Mouse (Mus musculus): Measurements from ENCODE around the gene Fam234b. TPM values are rescaled to one million over a fixed set of nuclear protein-coding genes. Genes with fewer than 3 reads are reported as not detected.

Gene Fam234b
- total RNA-seq, 2 experiments from 2014 or later = 51.1 to 66.3 TPM

DNA sequence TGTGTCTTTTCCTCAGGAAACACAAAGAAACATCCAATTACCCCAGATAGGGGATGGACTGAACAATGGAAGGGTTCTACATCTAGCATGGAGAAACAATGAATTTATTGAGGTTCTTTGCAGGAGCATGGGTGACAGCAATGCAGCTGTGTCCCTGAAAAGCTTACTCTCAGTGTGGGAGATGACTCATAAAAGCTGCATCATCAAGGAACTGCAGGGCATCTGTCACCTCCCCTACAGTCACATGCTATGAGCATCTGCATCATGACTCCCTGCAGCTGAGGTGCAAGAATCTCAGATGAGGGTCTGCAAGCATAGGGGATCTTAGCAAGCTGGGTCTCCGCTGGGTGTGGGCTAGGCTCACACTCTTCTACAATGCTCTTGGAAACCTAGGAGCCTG, 22.8 kb upstream of the Fam234b start:
- no peak for ATAC-seq (replicated peaks; ENCODE audit: low FRiP score, low TSS enrichment, poor library complexity, severe bottlenecking)

DNA sequence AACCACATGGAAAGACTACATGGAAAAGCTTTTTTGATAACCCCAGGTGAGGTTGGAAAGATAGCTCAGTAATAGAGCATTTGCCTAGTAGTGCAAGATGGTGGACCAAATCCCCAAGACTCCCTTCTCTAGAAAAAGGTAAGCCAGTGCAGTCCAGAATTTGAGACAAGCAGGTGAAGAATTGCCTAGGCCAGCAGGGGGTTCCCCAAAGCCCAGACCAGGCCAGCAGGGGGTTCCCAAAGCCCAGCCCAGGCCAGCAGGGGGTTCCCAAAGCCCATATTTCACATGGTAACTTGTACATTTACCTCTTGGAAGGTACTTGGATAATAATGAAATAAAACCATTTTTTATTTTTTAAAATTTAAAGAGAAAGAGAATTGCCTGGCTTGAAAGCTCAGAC, 20.5 kb upstream of the Fam234b start:
- ATAC-seq (replicated peaks; ENCODE audit: low FRiP score, low TSS enrichment, poor library complexity, severe bottlenecking) = no peak

DNA sequence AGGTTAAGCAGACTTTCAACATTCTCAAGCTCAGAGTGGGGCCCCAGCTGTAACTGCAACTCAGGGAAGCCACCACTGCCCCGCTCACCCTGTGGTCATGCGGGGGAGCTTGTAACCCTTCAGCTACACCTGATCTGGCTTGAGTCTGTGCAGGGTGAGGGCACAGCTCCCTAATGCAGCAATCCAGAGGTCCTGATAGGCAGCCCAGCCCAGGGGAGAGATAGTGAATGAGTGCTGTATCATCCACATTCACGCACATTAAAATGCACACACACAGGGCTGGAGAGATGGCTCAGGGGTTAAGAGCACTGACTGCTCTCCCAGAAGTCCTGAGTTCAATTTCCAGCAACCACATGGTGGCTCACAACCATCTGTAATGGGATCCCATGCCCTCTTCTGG, 19.2 kb upstream of the Fam234b start:
- peak; percentile 46; the same call in 1 of the 2 replicates for ATAC-seq (replicated peaks; ENCODE audit: low FRiP score, low TSS enrichment, poor library complexity, severe bottlenecking)

DNA sequence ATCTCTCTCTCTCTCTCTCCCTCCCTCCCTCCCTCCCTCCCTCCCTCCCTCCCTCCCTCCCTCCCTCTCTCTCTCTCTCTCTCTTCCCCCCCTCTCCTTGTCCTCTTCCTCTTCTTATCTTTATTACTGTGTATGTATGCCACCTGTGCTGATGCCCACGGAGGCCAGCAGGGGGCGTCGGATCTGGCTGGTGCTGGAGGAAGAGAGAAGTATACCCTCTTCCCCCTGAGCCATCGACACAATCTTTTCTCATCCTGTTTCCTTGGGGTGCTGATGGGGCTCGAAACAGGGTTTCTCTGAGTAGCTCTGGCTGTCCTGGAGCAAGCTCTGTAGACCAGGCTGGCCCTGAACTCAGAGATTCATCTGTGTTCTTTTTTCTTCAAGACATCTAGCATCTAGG, 14.9 kb upstream of the Fam234b start:
- peak; percentile 55 for ATAC-seq (replicated peaks; ENCODE audit: low FRiP score, low TSS enrichment, poor library complexity, severe bottlenecking)

DNA sequence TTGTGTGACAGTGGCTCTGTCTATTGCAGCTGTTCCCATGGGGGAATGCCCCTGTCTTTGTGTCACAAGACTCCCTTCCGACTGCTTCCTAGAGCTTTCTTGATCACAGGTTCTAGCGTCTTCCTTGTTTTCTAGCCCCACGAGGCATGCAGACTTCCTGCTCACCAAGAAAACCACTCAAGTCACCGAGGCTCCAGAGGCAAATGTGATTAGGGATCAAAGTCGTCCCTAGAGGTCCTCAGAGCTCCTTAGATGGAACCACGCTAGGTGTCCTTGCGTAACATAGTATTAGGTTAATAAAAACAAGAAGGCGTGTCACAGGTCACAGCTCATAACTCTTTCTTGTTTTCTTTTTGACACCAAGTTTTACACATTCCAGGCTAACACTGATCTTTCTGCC, 13.8 kb upstream of the Fam234b start:
- peak; percentile 83 for ATAC-seq (replicated peaks; ENCODE audit: low FRiP score, low TSS enrichment, poor library complexity, severe bottlenecking)

DNA sequence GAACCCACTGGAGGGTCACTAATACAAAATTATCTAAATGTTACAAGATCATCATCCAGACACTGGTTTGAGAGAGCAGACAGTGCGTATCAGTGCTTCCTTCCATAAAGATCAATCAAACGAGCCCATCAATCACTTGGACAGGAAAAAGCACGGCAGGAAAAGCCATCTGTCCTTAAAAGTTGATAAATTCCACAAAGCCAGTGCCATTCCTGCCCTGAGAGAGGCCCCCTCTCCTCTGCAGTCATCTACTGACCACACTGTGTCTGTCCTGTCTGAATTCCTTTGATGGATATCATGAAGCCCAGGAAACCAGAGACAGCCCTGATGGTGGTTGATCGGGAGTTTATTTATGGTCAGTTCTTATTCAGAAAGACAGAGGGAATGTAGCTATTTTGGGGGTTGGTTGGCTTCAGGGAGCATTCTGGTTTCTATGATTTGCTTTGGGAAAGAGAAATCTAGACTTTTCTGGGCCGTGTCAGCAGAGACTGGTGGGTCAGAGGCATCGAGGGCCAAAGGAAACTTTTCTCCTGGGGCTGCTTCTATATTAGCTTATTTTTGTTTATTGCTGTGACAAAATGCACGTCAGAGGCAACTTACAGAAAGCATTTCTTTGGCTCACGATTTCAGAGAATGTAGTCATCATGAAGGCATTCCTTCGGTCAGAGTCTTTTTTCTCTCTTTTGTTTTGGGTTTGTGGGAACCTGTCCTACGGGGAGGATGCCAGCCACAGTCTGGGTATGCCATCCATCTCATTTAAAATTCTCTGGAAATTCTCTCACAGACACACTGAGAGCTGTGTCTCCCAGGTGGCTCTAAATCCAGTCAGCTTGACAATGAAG, 10.5 kb upstream of the Fam234b start:
- no peak for ATAC-seq (replicated peaks; ENCODE audit: low FRiP score, low TSS enrichment, poor library complexity, severe bottlenecking)

DNA sequence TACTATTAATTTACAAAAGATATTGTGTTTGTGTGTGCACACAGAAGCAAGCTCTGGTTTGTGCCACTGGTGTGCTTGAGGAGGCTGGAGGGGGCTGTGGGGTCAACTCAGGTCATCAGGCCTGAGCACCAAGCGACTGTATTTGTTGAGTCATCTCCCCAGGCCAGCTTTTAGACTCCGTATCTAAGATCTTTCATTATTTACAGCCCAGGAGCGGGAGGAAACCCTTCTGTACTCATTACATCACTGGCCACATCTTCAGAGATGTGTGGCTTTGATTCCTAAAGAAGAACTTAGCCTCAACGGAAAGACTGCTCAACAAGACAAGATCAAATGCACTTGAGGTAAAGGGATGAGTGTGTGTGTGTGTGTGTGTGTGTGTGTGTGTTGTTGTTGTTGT, 9.1 kb upstream of the Fam234b start:
- 0 out of 2 replicates have a peak, but pooled peaks have one; percentile 38 for ATAC-seq (replicated peaks; ENCODE audit: low FRiP score, low TSS enrichment, poor library complexity, severe bottlenecking)

DNA sequence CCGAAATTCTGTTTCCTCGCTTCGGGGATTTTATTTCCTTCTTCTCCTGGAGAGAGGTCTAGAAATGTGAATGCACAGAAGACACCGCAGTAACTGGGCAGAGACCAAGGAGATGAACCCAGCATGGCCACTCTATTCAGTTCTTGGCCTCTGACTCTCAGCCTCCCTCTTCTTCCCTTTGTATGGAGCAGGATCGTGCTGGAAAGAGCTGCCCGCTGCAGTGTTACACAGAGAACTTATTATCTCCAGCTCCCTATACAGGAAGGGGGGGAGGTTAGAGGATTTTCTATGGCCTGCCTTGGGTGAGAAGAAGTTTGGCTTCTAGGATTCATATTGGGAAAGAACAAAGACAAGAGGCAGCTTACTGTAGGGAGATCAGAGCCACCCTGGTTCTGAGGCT, 7.7 kb upstream of the Fam234b start:
- peak; percentile 11; the same call in 1 of the 2 replicates for ATAC-seq (replicated peaks; ENCODE audit: low FRiP score, low TSS enrichment, poor library complexity, severe bottlenecking)

DNA sequence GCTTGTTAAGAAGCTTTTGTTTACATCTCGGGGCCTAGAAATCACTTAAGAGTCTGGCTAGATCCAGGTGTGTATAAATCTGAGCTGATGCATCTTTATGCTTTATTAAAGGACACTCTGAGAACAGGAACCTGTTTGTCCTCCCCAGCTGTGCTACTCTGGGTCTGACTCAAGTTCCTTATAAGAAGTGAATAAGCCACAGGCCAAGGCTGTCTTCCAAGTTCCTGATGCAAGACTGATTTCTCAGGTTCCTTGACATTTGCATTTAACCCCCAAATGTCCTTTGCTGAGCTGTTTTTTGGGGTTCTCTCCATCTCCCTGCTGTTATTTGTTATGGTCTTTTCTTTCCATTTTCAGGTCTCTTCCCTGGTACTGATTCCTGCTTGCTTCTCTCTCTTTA, 5.9 kb upstream of the Fam234b start:
- ATAC-seq (replicated peaks; ENCODE audit: low FRiP score, low TSS enrichment, poor library complexity, severe bottlenecking) = no peak

DNA sequence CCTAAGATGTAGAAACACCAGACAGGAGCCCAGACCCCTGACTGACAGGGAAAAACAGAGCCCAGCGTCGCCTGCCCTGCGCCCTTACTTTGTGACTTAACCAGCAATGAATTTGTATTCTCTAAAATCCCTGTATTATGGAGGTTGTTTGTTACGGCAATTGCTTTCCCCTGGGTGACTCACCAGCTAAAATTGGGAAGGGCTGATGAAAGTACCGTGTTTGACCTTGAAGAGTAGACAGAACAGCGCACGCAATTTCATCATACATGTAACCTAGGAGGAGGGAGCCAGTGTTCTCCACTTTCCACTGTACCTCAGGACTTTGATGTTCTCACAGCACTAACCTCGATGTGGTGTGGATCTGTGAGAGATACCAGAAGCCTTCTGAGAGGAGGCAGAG, 4.8 kb upstream of the Fam234b start:
- no peak for ATAC-seq (replicated peaks; ENCODE audit: low FRiP score, low TSS enrichment, poor library complexity, severe bottlenecking)

- no peak for ATAC-seq (replicated peaks; ENCODE audit: low FRiP score, low TSS enrichment, poor library complexity, severe bottlenecking)
These were observed 4.0 kb upstream of the Fam234b start for GRCm38 (mm10) chr6:135193733-135194132.

DNA sequence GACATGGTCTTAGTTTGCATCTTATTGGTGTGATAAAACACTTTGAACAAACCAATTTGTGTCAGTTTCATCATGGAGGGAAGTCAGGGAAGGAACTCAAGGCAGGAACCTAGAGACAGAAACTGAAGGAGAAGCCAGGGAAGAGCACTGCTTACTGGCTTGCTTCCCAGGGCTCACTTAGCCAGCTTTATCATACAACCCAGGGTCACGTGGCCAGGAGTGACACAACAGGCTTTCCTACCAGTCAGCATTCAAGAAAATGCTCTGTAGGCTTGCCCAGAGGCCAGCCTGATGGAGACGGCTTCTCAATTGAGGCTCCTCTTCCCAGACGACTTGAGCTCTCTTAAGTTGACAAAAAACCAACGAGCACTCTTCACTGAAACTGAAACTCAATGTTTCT, 2.9 kb upstream of the Fam234b start:
- no peak for ATAC-seq (replicated peaks; ENCODE audit: low FRiP score, low TSS enrichment, poor library complexity, severe bottlenecking)

- ATAC-seq (replicated peaks; ENCODE audit: low FRiP score, low TSS enrichment, poor library complexity, severe bottlenecking) = peak; percentile 68
These were observed 1.1 kb upstream of the Fam234b start for GRCm38 (mm10) chr6:135196707-135197106.

DNA sequence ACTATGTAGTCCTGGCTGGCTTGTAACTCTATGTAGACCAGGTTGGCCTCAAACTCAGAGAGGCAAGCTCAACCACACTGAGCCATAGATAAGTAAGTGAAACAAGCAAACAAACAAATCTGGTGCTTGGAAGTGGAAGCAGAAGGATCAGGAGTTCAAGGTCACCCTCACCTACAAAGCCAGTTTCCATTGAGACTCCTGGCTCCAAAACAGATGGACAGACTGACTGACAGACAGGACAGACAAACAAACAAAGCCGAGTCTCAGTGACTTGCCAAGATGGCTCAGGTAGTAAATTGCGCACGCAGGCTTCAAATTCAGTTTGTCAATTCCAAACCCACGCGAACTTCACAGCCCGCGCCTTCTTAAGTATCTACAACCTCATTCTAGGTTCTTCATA, 331 bp upstream of the Fam234b start:
- no peak for ATAC-seq (replicated peaks; ENCODE audit: low FRiP score, low TSS enrichment, poor library complexity, severe bottlenecking)

DNA sequence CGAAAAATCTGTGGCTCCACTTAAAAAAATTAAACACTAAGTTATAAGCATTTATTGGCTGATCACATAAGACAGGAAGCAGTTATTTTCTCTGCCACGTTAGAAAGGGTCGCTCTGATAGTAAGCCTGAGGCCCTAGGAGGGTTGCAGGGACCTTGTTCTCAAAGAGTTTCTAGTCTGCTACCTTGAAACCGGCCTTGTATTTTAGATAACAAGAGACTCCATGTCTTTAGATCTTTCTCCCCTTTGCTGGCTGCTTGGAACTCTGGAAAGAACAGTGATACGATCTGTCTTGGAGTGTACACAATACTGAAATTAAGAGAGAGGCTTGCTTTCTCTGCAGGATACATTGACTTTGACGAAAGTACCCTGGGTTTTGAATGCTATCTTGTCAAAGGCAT, 949 bp downstream of the Fam234b start:
- ATAC-seq (replicated peaks; ENCODE audit: low FRiP score, low TSS enrichment, poor library complexity, severe bottlenecking) = no peak

GRCm38 (mm10) chr6:135200122-135200957, 2.6 kb downstream of the Fam234b start:
- ATAC-seq (replicated peaks; ENCODE audit: low FRiP score, low TSS enrichment, poor library complexity, severe bottlenecking) = no peak

DNA sequence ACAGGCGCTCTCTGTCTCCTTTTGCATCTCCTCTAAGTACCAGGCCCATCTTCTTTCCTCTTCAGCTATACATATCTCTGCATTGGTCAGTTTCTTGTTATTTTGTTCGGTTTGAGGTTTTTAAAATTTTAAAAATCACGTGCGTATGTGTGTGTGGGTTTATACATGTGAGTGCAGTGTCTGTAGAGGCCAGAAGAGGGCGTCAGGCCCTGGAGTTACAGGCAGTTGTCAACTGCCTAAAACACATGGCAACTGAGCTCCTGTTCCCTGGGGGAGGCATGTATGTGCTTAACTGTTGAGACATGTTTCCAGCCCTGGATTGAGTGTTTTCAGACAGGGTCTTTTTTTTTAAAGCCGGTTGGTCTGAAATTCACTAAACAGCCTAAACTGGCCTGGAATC, 4.9 kb downstream of the Fam234b start:
- ATAC-seq (replicated peaks; ENCODE audit: low FRiP score, low TSS enrichment, poor library complexity, severe bottlenecking) = no peak

DNA sequence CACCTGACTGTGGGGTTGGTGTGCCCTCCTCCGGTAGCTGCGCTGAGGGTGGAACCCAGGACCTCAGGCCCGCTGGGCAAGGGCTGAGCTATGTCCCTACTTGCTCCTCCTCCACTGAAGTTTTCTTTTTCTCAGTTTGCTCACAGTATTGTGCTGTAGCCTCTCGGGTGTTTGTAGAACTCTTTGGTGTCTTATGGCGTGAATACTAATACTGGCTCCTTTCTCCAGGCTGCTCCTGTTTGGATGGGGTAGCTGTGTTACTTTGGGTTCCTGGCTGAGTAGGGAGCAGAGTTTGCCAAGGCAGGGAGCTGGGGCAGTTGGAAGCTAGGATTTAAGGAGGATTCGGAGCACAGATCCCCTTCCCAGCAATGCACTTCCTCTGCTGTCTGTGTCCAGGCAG, 6.0 kb downstream of the Fam234b start:
- ATAC-seq (replicated peaks; ENCODE audit: low FRiP score, low TSS enrichment, poor library complexity, severe bottlenecking) = no peak

DNA sequence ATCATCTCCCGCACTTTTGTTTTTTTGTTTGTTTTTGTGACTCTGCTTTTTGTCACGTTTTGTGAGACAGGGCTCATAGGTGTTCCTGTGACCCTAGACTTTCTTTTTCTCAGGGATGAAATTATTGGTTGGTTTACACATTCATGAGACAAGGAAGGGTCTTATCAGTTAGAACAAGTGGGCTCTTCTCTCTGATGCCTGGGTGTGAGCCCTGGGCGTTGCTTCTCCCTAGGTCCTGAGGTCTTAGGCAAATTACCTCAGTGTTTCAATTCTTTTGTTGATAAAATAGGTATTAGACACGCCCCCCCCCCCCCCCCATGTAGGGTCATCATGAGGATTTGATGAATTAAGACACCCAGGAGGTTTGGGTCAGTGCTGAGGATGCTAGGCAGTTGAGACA, 7.1 kb downstream of the Fam234b start:
- 0 out of 2 replicates have a peak, but pooled peaks have one; percentile 45 for ATAC-seq (replicated peaks; ENCODE audit: low FRiP score, low TSS enrichment, poor library complexity, severe bottlenecking)

DNA sequence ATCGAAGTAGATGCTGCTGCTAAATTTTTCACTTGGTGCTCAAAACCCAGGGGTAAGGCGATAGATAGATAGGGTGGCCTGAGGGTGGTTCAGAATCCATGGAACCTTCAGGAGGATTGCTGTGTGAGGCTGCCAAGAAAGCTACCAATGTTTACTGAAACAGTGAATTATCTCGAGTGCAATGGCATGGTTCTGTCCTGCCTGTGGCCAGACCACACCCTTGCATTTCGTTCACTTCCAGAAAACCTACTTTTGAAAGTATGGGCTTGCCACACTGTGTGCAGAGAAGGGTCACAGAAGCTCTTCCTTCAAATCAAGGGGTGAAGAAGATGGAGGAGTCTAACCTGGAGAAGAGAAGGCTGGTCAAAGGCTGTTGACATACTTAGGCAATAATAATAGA, 8.0 kb downstream of the Fam234b start:
- ATAC-seq (replicated peaks; ENCODE audit: low FRiP score, low TSS enrichment, poor library complexity, severe bottlenecking) = peak; percentile 48

- ATAC-seq (replicated peaks; ENCODE audit: low FRiP score, low TSS enrichment, poor library complexity, severe bottlenecking) = no peak
These were observed 9.1 kb downstream of the Fam234b start for GRCm38 (mm10) chr6:135206909-135207308.

All from megakaryocyte-erythroid progenitor cell, adult 5-6 weeks (primary cell).